Mouse (Mus musculus): ENCODE data around the gene Ubqlnl. TPM values are rescaled to one million over a fixed set of nuclear protein-coding genes. Genes with fewer than 3 reads are reported as not detected.

The Ubqlnl gene
- polyA plus RNA-seq (2015; fragmentation: Nextera tagmentation; extraction: Ambion mirVana): not detected in 2 replicates

- ATAC-seq (ENCODE audit: insufficient read depth, low FRiP score): no peak
- H3K9ac ChIP-seq (ENCODE audit: low read length): no peak within 1 kb of the TSS
- WGBS: 83% methylated on average over 2 of the region's 2 CpGs
- H3K27ac ChIP-seq (ENCODE audit: low read length): no peak within 1 kb of the TSS
- no peaks in the 10 kb centered on the region for H3K27me3 ChIP-seq (ENCODE audit: control insufficient read depth, insufficient read depth, low read length)
- no peaks in the 10 kb centered on the region for H3K36me3 ChIP-seq (ENCODE audit: control insufficient read depth, insufficient read depth, low read length)
- no peaks in the 10 kb centered on the region for H3K4me1 ChIP-seq (ENCODE audit: control insufficient read depth, insufficient read depth, low read length)
- no peak within 1 kb of the TSS for H3K4me2 ChIP-seq (ENCODE audit: low read depth, low read length)
- no peaks in the 10 kb centered on the region for H3K9me3 ChIP-seq (replicated peaks; ENCODE audit: control insufficient read depth, low read length)
- H3K4me3 ChIP-seq (replicated peaks; ENCODE audit: low read length): no peak within 1 kb of the TSS
Observed at GRCm38 (mm10) chr7:104150456-104150855, at the start of gene Ubqlnl. TSS of gene Ubqlnl (minus strand) at chr7:104150556.

GRCm38 (mm10) chr7:104199822-104200221 is 49.5 kb upstream of the Ubqlnl start:
- WGBS: 4% methylated on average over 5 of the region's 5 CpGs
- ATAC-seq (ENCODE audit: insufficient read depth, low FRiP score): peak; percentile 44; the same call in 1 of the 2 replicates
- Histone ChIP-seq H3K4me1 (ENCODE audit: control insufficient read depth, insufficient read depth, low read length) (no peaks in the 10 kb centered on the region), H3K27ac (ENCODE audit: low read length) (no peak overlapping the region), H3K36me3 (ENCODE audit: control insufficient read depth, insufficient read depth, low read length) (no peaks in the 10 kb centered on the region), H3K27me3 (ENCODE audit: control insufficient read depth, insufficient read depth, low read length) (no peaks in the 10 kb centered on the region), H3K4me3 (replicated peaks; ENCODE audit: low read length) (no peak overlapping the region), H3K9me3 (replicated peaks; ENCODE audit: control insufficient read depth, low read length) (no peaks in the 10 kb centered on the region), H3K9ac (ENCODE audit: low read length) (no peak overlapping the region), H3K4me2 (ENCODE audit: low read depth, low read length) (no peak overlapping the region)

GRCm38 (mm10) chr7:104195885-104196284 is 45.5 kb upstream of the Ubqlnl start, which contains the start of gene Olfr649:
TSS of gene Olfr649 (minus strand) at chr7:104195985.
- no peaks in the 10 kb centered on the region for H3K27me3 ChIP-seq (ENCODE audit: control insufficient read depth, insufficient read depth, low read length)
- no peaks in the 10 kb centered on the region for H3K36me3 ChIP-seq (ENCODE audit: control insufficient read depth, insufficient read depth, low read length)
- 77% methylated on average over 6 of the region's 6 CpGs for WGBS
- H3K27ac ChIP-seq (ENCODE audit: low read length): no peak within 1 kb of the TSS
- ATAC-seq (ENCODE audit: insufficient read depth, low FRiP score): no peak
- no peak within 1 kb of the TSS for H3K9ac ChIP-seq (ENCODE audit: low read length)
- no peaks in the 10 kb centered on the region for H3K9me3 ChIP-seq (replicated peaks; ENCODE audit: control insufficient read depth, low read length)
- no peak within 1 kb of the TSS for H3K4me2 ChIP-seq (ENCODE audit: low read depth, low read length)
- no peak within 1 kb of the TSS for H3K4me3 ChIP-seq (replicated peaks; ENCODE audit: low read length)
- H3K4me1 ChIP-seq (ENCODE audit: control insufficient read depth, insufficient read depth, low read length): no peaks in the 10 kb centered on the region

- no peak for ATAC-seq (ENCODE audit: insufficient read depth, low FRiP score)
- Histone ChIP-seq H3K36me3 (ENCODE audit: control insufficient read depth, insufficient read depth, low read length) (no peaks in the 10 kb centered on the region), H3K4me3 (replicated peaks; ENCODE audit: low read length) (no peak overlapping the region), H3K27ac (ENCODE audit: low read length) (no peak overlapping the region), H3K4me1 (ENCODE audit: control insufficient read depth, insufficient read depth, low read length) (no peaks in the 10 kb centered on the region), H3K27me3 (ENCODE audit: control insufficient read depth, insufficient read depth, low read length) (no peaks in the 10 kb centered on the region), H3K4me2 (ENCODE audit: low read depth, low read length) (no peak overlapping the region), H3K9me3 (replicated peaks; ENCODE audit: control insufficient read depth, low read length) (no peaks in the 10 kb centered on the region), H3K9ac (ENCODE audit: low read length) (no peak overlapping the region)
- 54% methylated on average over 9 of the region's 9 CpGs for WGBS
Observed at GRCm38 (mm10) chr7:104191275-104191674, 40.9 kb upstream of the Ubqlnl start.

GRCm38 (mm10) chr7:104183292-104183691 is 32.9 kb upstream of the Ubqlnl start, which contains the start of gene Olfr648:
TSS of gene Olfr648 (minus strand) at chr7:104183392.
- no peak for ATAC-seq (ENCODE audit: insufficient read depth, low FRiP score)
- Histone ChIP-seq H3K4me2 (ENCODE audit: low read depth, low read length) (no peak within 1 kb of the TSS), H3K4me3 (replicated peaks; ENCODE audit: low read length) (no peak within 1 kb of the TSS), H3K4me1 (ENCODE audit: control insufficient read depth, insufficient read depth, low read length) (no peaks in the 10 kb centered on the region), H3K9me3 (replicated peaks; ENCODE audit: control insufficient read depth, low read length) (no peaks in the 10 kb centered on the region), H3K27ac (ENCODE audit: low read length) (no peak within 1 kb of the TSS), H3K27me3 (ENCODE audit: control insufficient read depth, insufficient read depth, low read length) (no peaks in the 10 kb centered on the region), H3K9ac (ENCODE audit: low read length) (no peak within 1 kb of the TSS), H3K36me3 (ENCODE audit: control insufficient read depth, insufficient read depth, low read length) (no peaks in the 10 kb centered on the region)
- 92% methylated on average over 2 of the region's 2 CpGs for WGBS

- no peak overlapping the region for H3K4me3 ChIP-seq (replicated peaks; ENCODE audit: low read length)
- no peak for ATAC-seq (ENCODE audit: insufficient read depth, low FRiP score)
- no peaks in the 10 kb centered on the region for H3K4me1 ChIP-seq (ENCODE audit: control insufficient read depth, insufficient read depth, low read length)
- H3K9me3 ChIP-seq (replicated peaks; ENCODE audit: control insufficient read depth, low read length): no peaks in the 10 kb centered on the region
- no peaks in the 10 kb centered on the region for H3K27me3 ChIP-seq (ENCODE audit: control insufficient read depth, insufficient read depth, low read length)
- H3K27ac ChIP-seq (ENCODE audit: low read length): no peak overlapping the region
- no peak overlapping the region for H3K9ac ChIP-seq (ENCODE audit: low read length)
- WGBS: 81% methylated on average over 1 of the region's 1 CpGs
- H3K36me3 ChIP-seq (ENCODE audit: control insufficient read depth, insufficient read depth, low read length): no peaks in the 10 kb centered on the region
- no peak overlapping the region for H3K4me2 ChIP-seq (ENCODE audit: low read depth, low read length)
Observed at GRCm38 (mm10) chr7:104179074-104179473, 28.7 kb upstream of the Ubqlnl start.

- Histone ChIP-seq H3K4me1 (ENCODE audit: control insufficient read depth, insufficient read depth, low read length) (no peaks in the 10 kb centered on the region), H3K4me2 (ENCODE audit: low read depth, low read length) (no peak overlapping the region), H3K27ac (ENCODE audit: low read length) (no peak overlapping the region), H3K9ac (ENCODE audit: low read length) (no peak overlapping the region), H3K4me3 (replicated peaks; ENCODE audit: low read length) (no peak overlapping the region), H3K36me3 (ENCODE audit: control insufficient read depth, insufficient read depth, low read length) (no peaks in the 10 kb centered on the region), H3K27me3 (ENCODE audit: control insufficient read depth, insufficient read depth, low read length) (no peaks in the 10 kb centered on the region), H3K9me3 (replicated peaks; ENCODE audit: control insufficient read depth, low read length) (no peaks in the 10 kb centered on the region)
- ATAC-seq (ENCODE audit: insufficient read depth, low FRiP score): no peak
- WGBS: 71% methylated on average over 5 of the region's 5 CpGs
Observed at GRCm38 (mm10) chr7:104178422-104179054, 28.2 kb upstream of the Ubqlnl start.

GRCm38 (mm10) chr7:104175085-104175484 is 24.7 kb upstream of the Ubqlnl start:
- Histone ChIP-seq H3K9me3 (replicated peaks; ENCODE audit: control insufficient read depth, low read length) (no peaks in the 10 kb centered on the region), H3K4me2 (ENCODE audit: low read depth, low read length) (no peak overlapping the region), H3K27me3 (ENCODE audit: control insufficient read depth, insufficient read depth, low read length) (no peaks in the 10 kb centered on the region), H3K27ac (ENCODE audit: low read length) (no peak overlapping the region), H3K4me3 (replicated peaks; ENCODE audit: low read length) (no peak overlapping the region), H3K9ac (ENCODE audit: low read length) (no peak overlapping the region), H3K4me1 (ENCODE audit: control insufficient read depth, insufficient read depth, low read length) (no peaks in the 10 kb centered on the region), H3K36me3 (ENCODE audit: control insufficient read depth, insufficient read depth, low read length) (no peaks in the 10 kb centered on the region)
- no peak for ATAC-seq (ENCODE audit: insufficient read depth, low FRiP score)
- WGBS: 64% methylated on average over 1 of the region's 1 CpGs

GRCm38 (mm10) chr7:104169634-104170204 is 19.4 kb upstream of the Ubqlnl start:
- Histone ChIP-seq H3K27me3 (ENCODE audit: control insufficient read depth, insufficient read depth, low read length) (no peaks in the 10 kb centered on the region), H3K27ac (ENCODE audit: low read length) (no peak overlapping the region), H3K4me2 (ENCODE audit: low read depth, low read length) (no peak overlapping the region), H3K9me3 (replicated peaks; ENCODE audit: control insufficient read depth, low read length) (no peaks in the 10 kb centered on the region), H3K4me3 (replicated peaks; ENCODE audit: low read length) (no peak overlapping the region), H3K36me3 (ENCODE audit: control insufficient read depth, insufficient read depth, low read length) (no peaks in the 10 kb centered on the region), H3K9ac (ENCODE audit: low read length) (no peak overlapping the region), H3K4me1 (ENCODE audit: control insufficient read depth, insufficient read depth, low read length) (no peaks in the 10 kb centered on the region)
- 67% methylated on average over 6 of the region's 6 CpGs for WGBS
- no peak for ATAC-seq (ENCODE audit: insufficient read depth, low FRiP score)
